Mouse (Mus musculus): Measurements from ENCODE around the gene Insm1.

DNA sequence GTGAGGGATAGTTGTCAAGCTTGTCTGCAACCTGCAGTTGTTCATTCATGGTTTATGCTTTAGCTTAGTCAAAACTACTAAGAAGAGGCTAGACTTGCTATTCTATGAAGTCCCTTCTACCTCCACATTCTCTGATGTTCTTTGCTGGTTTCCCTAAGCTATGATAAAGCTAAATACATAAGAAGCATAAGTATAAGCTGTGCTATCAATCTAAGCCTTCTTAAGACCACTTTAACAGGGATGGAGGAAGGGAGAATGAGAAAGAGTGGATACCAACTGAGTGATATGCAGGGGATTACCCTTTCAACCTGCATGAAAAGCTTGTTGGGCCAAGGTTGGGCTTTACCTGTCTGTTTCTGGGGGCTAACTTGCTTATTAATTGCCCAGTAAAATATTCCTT lies 33.9 kb downstream of the Insm1 start:
- TF ChIP-seq CTCF (conservative IDR thresholded peaks at IDR 0.05; ENCODE audit: low read length) (no peak), NANOG (IDR thresholded peaks at IDR 0.05; ENCODE audit: borderline replicate concordance, low read length) (no peak), POU5F1 (IDR thresholded peaks at IDR 0.05; ENCODE audit: borderline replicate concordance, low read length) (no peak)
